Mouse (Mus musculus) CH12.LX (cell line): ENCODE measurements at regions not wholly inside any gene's neighbourhood (a gene's known extent, or its start where the extent isn't known, plus 50 kb on each side); places are given as distances from the start of the nearest gene placed in this dataset.
A peak's percentile ranks its signal among the peaks of the same experiment; 100 is the strongest.

Experiments used
- DNase-seq: peaks from one replicate; pipeline ENCODE4 v3.0.0-alpha.2; 2013; ENCODE audit errors: extremely low read depth
- H3K27ac ChIP-seq: 2 replicates; pipeline ENCODE4 v1.5.1; 2012; ENCODE audit warnings: low read depth, mild to moderate bottlenecking, control low read depth, moderate library complexity; ENCODE audit not compliant: insufficient read depth
- H3K27me3 ChIP-seq: replicated peaks from 2 replicates; pipeline ENCODE3; 2012; ENCODE audit warnings: inconsistent platforms
- H3K36me3 ChIP-seq, 2 experiments: replicated peaks in 1 of 2; 2 replicates each; pipeline versions ENCODE3 to v1.6.1; 2012; ENCODE audit warnings: inconsistent platforms in 1 of 2, low read length in 1 of 2, mild to moderate bottlenecking in 1 of 2, mixed read lengths in 1 of 2, moderate library complexity in 1 of 2; ENCODE audit not compliant: control insufficient read depth in 1 of 2, insufficient read depth in 1 of 2
- H3K4me1 ChIP-seq, 2 experiments: 2 replicates each; pipeline ENCODE4 v1.6.1; 2012; ENCODE audit warnings: inconsistent platforms in 1 of 2, moderate library complexity in 1 of 2; ENCODE audit not compliant: insufficient read depth in 2 of 2, control insufficient read depth in 1 of 2
- H3K4me2 ChIP-seq: 2 replicates; pipeline ENCODE4 v1.6.1; 2012; ENCODE audit warnings: low read depth, mild to moderate bottlenecking, control low read depth; ENCODE audit not compliant: poor library complexity, insufficient read depth, severe bottlenecking
- H3K4me3 ChIP-seq, 3 experiments: fragments of 150-350 bp in 1 of 3; sonication (generic) in 1 of 3; replicated peaks in 1 of 3; 2 replicates each; pipeline versions ENCODE3 to v1.5.1; 2011 to 2012; ENCODE audit warnings: low read depth in 2 of 3, low read length in 2 of 3, mild to moderate bottlenecking in 2 of 3, moderate library complexity in 2 of 3, control low read depth in 1 of 3, improper control_type of control experiment in 1 of 3, inconsistent platforms in 1 of 3, mixed read lengths in 1 of 3; ENCODE audit not compliant: poor library complexity in 1 of 3
- H3K79me2 ChIP-seq: replicated peaks from 2 replicates; pipeline ENCODE4 v1.6.1; 2012; ENCODE audit warnings: mild to moderate bottlenecking, moderate library complexity; ENCODE audit not compliant: control insufficient read depth, poor library complexity, insufficient read depth, severe bottlenecking; ENCODE audit errors: extremely low read depth
- H3K9ac ChIP-seq: 2 replicates; pipeline ENCODE4 v1.6.1; 2012; ENCODE audit warnings: low read depth, mild to moderate bottlenecking, control low read depth, moderate library complexity; ENCODE audit not compliant: insufficient read depth
- H3K9me3 ChIP-seq: replicated peaks from 2 replicates; pipeline ENCODE3; 2012; ENCODE audit warnings: low read length, inconsistent platforms, mixed read lengths
- BHLHE40 ChIP-seq: IDR thresholded peaks from 2 replicates; pipeline ENCODE4 v1.6.1; 2011; ENCODE audit warnings: mild to moderate bottlenecking, low read depth, low read length, improper control_type of control experiment
- CHD1 ChIP-seq: IDR thresholded peaks from 2 replicates; pipeline ENCODE4 v1.6.1; 2012; ENCODE audit warnings: low read depth, low read length, improper control_type of control experiment, inconsistent platforms
- CTCF ChIP-seq, 2 experiments: IDR thresholded peaks in 1 of 2; conservative IDR thresholded peaks in 1 of 2; 2 replicates each; pipeline ENCODE4 v1.5.1; 2011 to 2012; ENCODE audit warnings: low read depth in 2 of 2, low read length in 2 of 2, improper control_type of control experiment in 1 of 2, inconsistent platforms in 1 of 2, mild to moderate bottlenecking in 1 of 2, moderate library complexity in 1 of 2
- E2F4 ChIP-seq: IDR thresholded peaks from 2 replicates; pipeline ENCODE4 v1.6.1; 2011; ENCODE audit warnings: low read depth, low read length, improper control_type of control experiment; ENCODE audit not compliant: insufficient replicate concordance
- ELF1 ChIP-seq: IDR thresholded peaks from 2 replicates; pipeline ENCODE4 v1.6.1; 2014; ENCODE audit warnings: low read depth, mild to moderate bottlenecking, inconsistent platforms, low read length, improper control_type of control experiment
- IRF4 ChIP-seq: IDR thresholded peaks from 2 replicates; pipeline ENCODE4 v1.6.1; 2014; ENCODE audit warnings: low read depth, mild to moderate bottlenecking, inconsistent platforms, low read length, improper control_type of control experiment
- JUND ChIP-seq: conservative IDR thresholded peaks from 2 replicates; pipeline ENCODE4 v1.6.1; 2011; ENCODE audit warnings: low read depth, low read length, improper control_type of control experiment
- KAT2A ChIP-seq: IDR thresholded peaks from 2 replicates; pipeline ENCODE4 v1.6.1; 2012; ENCODE audit warnings: low read length, improper control_type of control experiment, inconsistent platforms; ENCODE audit not compliant: insufficient replicate concordance
- MAFK ChIP-seq: IDR thresholded peaks from 2 replicates; pipeline ENCODE4 v1.6.1; 2011; ENCODE audit warnings: low read length, improper control_type of control experiment; ENCODE audit not compliant: insufficient replicate concordance
- MAX ChIP-seq: IDR thresholded peaks from 2 replicates; pipeline ENCODE4 v1.6.1; 2011; ENCODE audit warnings: low read length, improper control_type of control experiment
- MAZ ChIP-seq: IDR thresholded peaks from 2 replicates; pipeline ENCODE4 v1.6.1; 2012; ENCODE audit warnings: low read depth, mild to moderate bottlenecking, inconsistent platforms, low read length, improper control_type of control experiment, moderate library complexity
- MEF2A ChIP-seq: IDR thresholded peaks from 2 replicates; pipeline ENCODE4 v1.6.1; 2014; ENCODE audit warnings: low read depth, mild to moderate bottlenecking, inconsistent platforms, low read length, improper control_type of control experiment, borderline replicate concordance
- MXI1 ChIP-seq: IDR thresholded peaks from 2 replicates; pipeline ENCODE4 v1.6.1; 2011; ENCODE audit warnings: mild to moderate bottlenecking, low read depth, low read length, improper control_type of control experiment
- NRF1 ChIP-seq: IDR thresholded peaks from 2 replicates; pipeline ENCODE4 v1.6.1; 2014; ENCODE audit warnings: low read depth, mild to moderate bottlenecking, inconsistent platforms, low read length, improper control_type of control experiment, moderate library complexity
- PAX5 ChIP-seq: IDR thresholded peaks from 2 replicates; pipeline ENCODE4 v1.6.1; 2012; ENCODE audit warnings: low read length, inconsistent platforms, mixed read lengths
- RAD21 ChIP-seq: IDR thresholded peaks from 2 replicates; pipeline ENCODE4 v1.6.1; 2011; ENCODE audit warnings: low read depth, mild to moderate bottlenecking, low read length, improper control_type of control experiment, moderate library complexity
- SMC3 ChIP-seq: IDR thresholded peaks from 2 replicates; pipeline ENCODE4 v1.6.1; 2011; ENCODE audit warnings: low read depth, low read length, improper control_type of control experiment
- TCF12 ChIP-seq: IDR thresholded peaks from 2 replicates; pipeline ENCODE4 v1.6.1; 2014; ENCODE audit warnings: low read depth, mild to moderate bottlenecking, inconsistent platforms, low read length, improper control_type of control experiment
- ZNF384 ChIP-seq: IDR thresholded peaks from 2 replicates; pipeline ENCODE4 v1.6.1; 2012; ENCODE audit warnings: low read depth, low read length, improper control_type of control experiment, inconsistent platforms
- dilution Hi-C: fragments of 300-500 bp; cut with MboI; formaldehyde crosslinking; loops from 2 replicates; pipeline ENCODE4 v1.14.3; 2020; ENCODE audit warnings: low sequenced_read_pairs; ENCODE audit not compliant: extremely low pct_unique_long_range_greater_than_20kb, extremely low pct_ligation_motif_present
- in situ Hi-C: fragments of 300-500 bp; cut with MboI; formaldehyde crosslinking; loops from 3 replicates; pipeline ENCODE4 v1.14.3; 2019; ENCODE audit warnings: low sequenced_read_pairs, low pct_ligation_motif_present, low pct_unique_long_range_greater_than_20kb, mixed read lengths

GRCm38 (mm10) chr8:75318526-75318925 is 87.9 kb downstream of the Gm10358 start:
- Histone ChIP-seq H3K4me2 (no peak overlapping the region), H3K27me3 (peaks cover 15% of the 10 kb centered on the region), H3K79me2 (no peaks in the 10 kb centered on the region), H3K9ac (no peak overlapping the region), H3K27ac (no peak overlapping the region)
- dilution Hi-C loops: no loop called here
- DNase-seq: no peak
- TF ChIP-seq BHLHE40 (no peak), CHD1 (no peak), SMC3 (no peak), MAX (no peak), ZNF384 (no peak), TCF12 (no peak), JUND (no peak), E2F4 (no peak), MEF2A (no peak), MAZ (no peak), PAX5 (no peak), KAT2A (no peak), NRF1 (no peak), MAFK (no peak), IRF4 (no peak), MXI1 (no peak)
- TF ChIP-seq, all 38 proteins: peak for 0
- H3K4me3 ChIP-seq: no peak overlapping the region
- no peaks in the 10 kb centered on the region for H3K9me3 ChIP-seq
- H3K4me1 ChIP-seq: peaks cover 2 to 5% of the 10 kb centered on the region in 2 experiments; a peak in 1 of 4 replicates
- in situ Hi-C loops: no loop called here
- H3K36me3 ChIP-seq: no peaks in the 10 kb centered on the region

- Histone ChIP-seq H3K9ac (no peak overlapping the region), H3K79me2 (no peaks in the 10 kb centered on the region), H3K9me3 (no peaks in the 10 kb centered on the region), H3K4me1 (peaks cover 2 to 5% of the 10 kb centered on the region in 2 experiments; a peak in 1 of 4 replicates), H3K4me3 (no peak overlapping the region), H3K27ac (no peak overlapping the region), H3K36me3 (no peaks in the 10 kb centered on the region), H3K4me2 (no peak overlapping the region), H3K27me3 (peaks cover 21% of the 10 kb centered on the region)
- dilution Hi-C loops (no loop called here), in situ Hi-C loops (no loop called here)
- TF ChIP-seq TCF12 (0 out of 2 replicates have a peak, but pooled peaks have one; percentile 11), CTCF (conservative IDR thresholded peaks at IDR 0.05 in 1 of 2, IDR thresholded peaks at IDR 0.05 in 1 of 2; ENCODE audit: low read depth in 2 of 2, low read length in 2 of 2) (peak; percentile 82 to 89), ELF1 (no peak), RAD21 (peak; percentile 88), SMC3 (peak; percentile 59)
- DNase-seq: peak; percentile 65
Measured at GRCm38 (mm10) chr8:75315886-75316285, 90.5 kb downstream of the Gm10358 start.
